Mouse (Mus musculus) embryonic facial prominence, embryonic 11.5 days (tissue): ENCODE data around the gene Capn15. TPM values are rescaled to one million over a fixed set of nuclear protein-coding genes. Genes with fewer than 3 reads are reported as not detected.

Experiments used
- ATAC-seq: fragments of 200-750 bp; cut with Nextera tagmentation; replicated peaks from 2 replicates; pipeline ENCODE4 v1.8.0; 2017; ENCODE audit warnings: low read depth; ENCODE audit not compliant: insufficient number of reproducible peaks, low FRiP score, low TSS enrichment
- DNase-seq: peaks from one replicate; pipeline ENCODE4 v3.0.0-alpha.2; 2015; ENCODE audit warnings: low spot score
- H3K27ac ChIP-seq: fragments of 300-500 bp; sonication (generic); replicated peaks from 2 replicates; pipeline ENCODE4 v1.5.1; 2014; ENCODE audit warnings: mild to moderate bottlenecking, low read depth, low read length, control low read depth
- H3K27me3 ChIP-seq: fragments of 300-500 bp; sonication (generic); 2 replicates; pipeline ENCODE4 v1.6.1; 2014; ENCODE audit warnings: mild to moderate bottlenecking, low read length, moderate library complexity, mixed read lengths; ENCODE audit not compliant: control insufficient read depth, insufficient read depth
- H3K36me3 ChIP-seq: fragments of 300-500 bp; sonication (generic); replicated peaks from 2 replicates; pipeline ENCODE4 v1.6.1; 2014; ENCODE audit warnings: low read depth, mild to moderate bottlenecking, low read length, moderate library complexity, mixed read lengths; ENCODE audit not compliant: control insufficient read depth, insufficient read depth
- H3K4me1 ChIP-seq: fragments of 300-500 bp; sonication (generic); 2 replicates; pipeline ENCODE4 v1.6.1; 2014; ENCODE audit warnings: low read length, mixed read lengths; ENCODE audit not compliant: control insufficient read depth, insufficient read depth
- H3K4me2 ChIP-seq: fragments of 300-500 bp; sonication (generic); 2 replicates; pipeline ENCODE4 v1.6.1; 2014; ENCODE audit warnings: low read depth, mild to moderate bottlenecking, control low read depth, low read length, moderate library complexity
- H3K4me3 ChIP-seq: fragments of 300-500 bp; sonication (generic); 2 replicates; pipeline ENCODE4 v1.5.1; 2014; ENCODE audit warnings: low read depth, low read length, control low read depth
- H3K9ac ChIP-seq: fragments of 300-500 bp; sonication (generic); replicated peaks from 2 replicates; pipeline ENCODE4 v1.6.1; 2014; ENCODE audit warnings: mild to moderate bottlenecking, control low read depth, low read length
- H3K9me3 ChIP-seq: fragments of 300-500 bp; sonication (generic); replicated peaks from 2 replicates; pipeline ENCODE4 v1.6.1; 2016; ENCODE audit warnings: mild to moderate bottlenecking, low read length, inconsistent platforms, mixed read lengths; ENCODE audit not compliant: control insufficient read depth
- WGBS: fragments of 180-500 bp; shearing (Covaris S2); extraction: QIAGEN DNeasy Blood & Tissue Kit; methylation state at CpG from one replicate; pipeline ENCODE4 v1.1.7; 2014; 5-methylcytosine and 5-hydroxymethylcytosine counted together
- polyA plus RNA-seq: library from polyadenylated mRNA; unstranded; fragments of >200 nt; fragmentation: Nextera tagmentation; extraction: Ambion mirVana; gene quantifications from 2 replicates; pipeline ENCODE4 v1.2.1, GENCODE M21; 2014

Capn15 gene
- polyA plus RNA-seq, 1 experiment from 2014 or later, result 20.2 TPM

GRCm38 (mm10) chr17:25913186-25913876 is 72.3 kb downstream of the Capn15 start:
- DNase-seq, result no peak
- no peak overlapping the region for H3K9ac ChIP-seq
- 90% methylated on average over 14 of the region's 14 CpGs for WGBS
- H3K4me1 ChIP-seq, result peaks cover 1% of the 10 kb centered on the region
- H3K9me3 ChIP-seq, result no peaks in the 10 kb centered on the region
- no peak overlapping the region for H3K4me2 ChIP-seq
- no peak overlapping the region for H3K4me3 ChIP-seq
- no peak overlapping the region for H3K27ac ChIP-seq
- ATAC-seq, result no peak
- no peaks in the 10 kb centered on the region; the same call in 1 of the 2 replicates for H3K36me3 ChIP-seq
- H3K27me3 ChIP-seq, result no peaks in the 10 kb centered on the region

- WGBS, result 88% methylated on average over 4 of the region's 4 CpGs
- Histone ChIP-seq H3K9ac (no peak overlapping the region), H3K27ac (no peak overlapping the region), H3K36me3 (no peaks in the 10 kb centered on the region; the same call in 1 of the 2 replicates), H3K4me2 (no peak overlapping the region), H3K9me3 (no peaks in the 10 kb centered on the region), H3K4me1 (no peaks in the 10 kb centered on the region), H3K27me3 (no peaks in the 10 kb centered on the region), H3K4me3 (no peak overlapping the region)
- DNase-seq (no peak), ATAC-seq (no peak)
These were observed 73.8 kb downstream of the Capn15 start for GRCm38 (mm10) chr17:25911816-25912215.

Other genes starting within 250 kb of the Capn15 start
- gene Mslnl, start 249.8 kb downstream of the Capn15 start, polyA plus RNA-seq, result 0.10 TPM in 1 of 2 replicates, not detected in the other
- 0.63 TPM in 1 of 2 replicates, not detected in the other for gene Msln, start 231.4 kb downstream of the Capn15 start, polyA plus RNA-seq
- gene Narfl, start 212.0 kb downstream of the Capn15 start, polyA plus RNA-seq, result 23.8 and 24.5 TPM in 2 replicates
- gene Haghl, start 200.1 kb downstream of the Capn15 start, polyA plus RNA-seq, result 58.7 and 61.1 TPM in 2 replicates
- gene Ccdc78, start 199.2 kb downstream of the Capn15 start, polyA plus RNA-seq, result not detected in 2 replicates
- 58.4 and 62.9 TPM in 2 replicates for gene Fam173a, start 192.9 kb downstream of the Capn15 start, polyA plus RNA-seq
- gene AC134908.4, start 190.1 kb downstream of the Capn15 start, polyA plus RNA-seq, result not detected in 2 replicates
- gene Metrn, start 188.7 kb downstream of the Capn15 start, polyA plus RNA-seq, result 13.4 and 15.6 TPM in 2 replicates
- gene Fbxl16, start 176.7 kb downstream of the Capn15 start, polyA plus RNA-seq, result 3.9 and 4.2 TPM in 2 replicates
- 24.5 and 26.9 TPM in 2 replicates for gene Wdr24, start 162.2 kb downstream of the Capn15 start, polyA plus RNA-seq
- 42.0 and 47.7 TPM in 2 replicates for gene Jmjd8, start 156.9 kb downstream of the Capn15 start, polyA plus RNA-seq
- gene Stub1, start 152.4 kb downstream of the Capn15 start, polyA plus RNA-seq, result 323 and 352 TPM in 2 replicates
- gene Rhbdl1, start 148.5 kb downstream of the Capn15 start, polyA plus RNA-seq, result 1.1 and 1.5 TPM in 2 replicates
- gene Gm20683, start 144.0 kb downstream of the Capn15 start, polyA plus RNA-seq, result 0.36 and 1.2 TPM in 2 replicates
- gene Rhot2, start 140.9 kb downstream of the Capn15 start, polyA plus RNA-seq, result 7.1 and 9.7 TPM in 2 replicates
- gene Wdr90, start 124.3 kb downstream of the Capn15 start, polyA plus RNA-seq, result 14.7 and 15.1 TPM in 2 replicates
- gene Mcrip2, start 117.0 kb downstream of the Capn15 start, polyA plus RNA-seq, result 7.3 and 9.5 TPM in 2 replicates
- gene Mettl26, start 110.7 kb downstream of the Capn15 start, polyA plus RNA-seq, result 49.8 and 63.3 TPM in 2 replicates
- 0.63 and 0.87 TPM in 2 replicates for gene Wfikkn1, start 104.9 kb downstream of the Capn15 start, polyA plus RNA-seq
- 17.6 and 18.7 TPM in 2 replicates for gene Rab40c, start 66.1 kb downstream of the Capn15 start, polyA plus RNA-seq
- gene Pigq, start 40.9 kb downstream of the Capn15 start, polyA plus RNA-seq, result 40.2 and 41.4 TPM in 2 replicates
- 0.15 TPM in 1 of 2 replicates, not detected in the other for gene Nhlrc4, start 40.8 kb downstream of the Capn15 start, polyA plus RNA-seq
- gene A930017K11Rik, start 33.2 kb downstream of the Capn15 start, polyA plus RNA-seq, result 0.15 and 0.49 TPM in 2 replicates
- 12.9 and 16.1 TPM in 2 replicates for gene Rab11fip3, start 83.8 kb upstream of the Capn15 start, polyA plus RNA-seq
- 18.8 and 19.0 TPM in 2 replicates for gene Decr2, start 104.5 kb upstream of the Capn15 start, polyA plus RNA-seq
- 91.2 and 104 TPM in 2 replicates for gene Nme4, start 109.8 kb upstream of the Capn15 start, polyA plus RNA-seq
- 0.48 and 0.92 TPM in 2 replicates for gene Tmem8, start 127.5 kb upstream of the Capn15 start, polyA plus RNA-seq
- gene Mrpl28, start 137.7 kb upstream of the Capn15 start, polyA plus RNA-seq, result 250 and 261 TPM in 2 replicates
- gene Axin1, start 152.9 kb upstream of the Capn15 start, polyA plus RNA-seq, result 12.8 and 17.9 TPM in 2 replicates
- 0.48 and 0.64 TPM in 2 replicates for gene Pdia2, start 213.3 kb upstream of the Capn15 start, polyA plus RNA-seq
- 2.0 and 3.0 TPM in 2 replicates for gene Rgs11, start 217.2 kb upstream of the Capn15 start, polyA plus RNA-seq
- 15.9 and 21.1 TPM in 2 replicates for gene Arhgdig, start 222.0 kb upstream of the Capn15 start, polyA plus RNA-seq